Mouse (Mus musculus): ENCODE results near the gene Gm20715.
"Not testable (repeated sequence)": the region's sequence is repeated elsewhere in the genome, so short reads cannot be mapped to it uniquely, and the experiment has no call there.

Gene Gm20715

GRCm38 (mm10) chr7:6429381-6429780 lies 19.3 kb downstream of the Gm20715 start:
- no peak for DNase-seq (ENCODE audit: low spot score)

DNA sequence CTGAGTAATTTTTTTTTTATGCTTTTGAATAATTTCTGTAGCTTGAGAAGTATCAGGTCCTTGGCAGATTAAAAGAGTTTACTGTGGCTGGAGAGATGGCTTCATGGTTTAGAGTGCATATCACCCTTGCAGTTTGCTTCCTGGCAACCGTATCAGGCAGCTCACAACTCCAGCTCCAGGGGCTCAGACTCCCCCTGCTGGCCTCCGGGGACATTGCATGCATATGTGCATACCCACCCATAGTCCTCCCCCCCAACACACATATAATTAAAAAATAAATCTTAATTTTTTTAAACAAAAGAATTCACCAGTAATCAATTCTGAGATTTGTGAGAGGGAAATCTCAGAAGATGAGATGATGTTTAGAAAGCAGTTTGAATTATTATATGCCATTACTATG lies 20.3 kb downstream of the Gm20715 start:
- DNase-seq (ENCODE audit: low spot score), result peak; percentile 28

- no peak for DNase-seq (ENCODE audit: low spot score)
Measured at GRCm38 (mm10) chr7:6438388-6438787, 28.3 kb downstream of the Gm20715 start, which contains the start of gene Olfr1344. Gene Olfr1344, plus strand, starts transcription at chr7:6438688.

DNA sequence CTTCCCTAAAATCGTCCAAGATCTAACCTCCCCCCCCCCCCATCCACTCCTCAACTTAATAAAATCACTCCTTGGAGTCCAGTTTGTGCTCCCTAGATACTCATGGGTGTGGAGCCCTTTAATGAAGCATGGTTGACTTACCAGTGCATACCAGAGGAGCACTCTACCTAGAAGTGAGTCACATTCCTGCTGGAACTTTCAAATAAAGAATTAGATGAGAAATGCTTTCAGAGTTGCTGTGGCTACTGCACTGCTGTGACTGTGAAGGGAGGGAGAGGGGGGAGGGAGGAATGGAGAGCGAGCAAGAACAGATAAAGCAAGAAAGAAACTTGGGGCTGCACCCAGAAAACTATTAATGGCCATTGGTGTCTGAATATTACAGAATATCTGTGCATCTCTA lies 31.1 kb downstream of the Gm20715 start:
- no peak for DNase-seq (ENCODE audit: low spot score)

GRCm38 (mm10) chr7:6447771-6448170 lies 37.7 kb downstream of the Gm20715 start:
- DNase-seq (ENCODE audit: low spot score), result no peak

- DNase-seq (ENCODE audit: low spot score), result no peak
Measured at GRCm38 (mm10) chr7:6455868-6456267, 45.8 kb downstream of the Gm20715 start, which contains the start of gene Olfr1336. Gene Olfr1336, plus strand, starts transcription at chr7:6456168.

- DNase-seq (ENCODE audit: low spot score), result peak; percentile 55
Measured at GRCm38 (mm10) chr7:6456399-6456798, 46.3 kb downstream of the Gm20715 start.

DNA sequence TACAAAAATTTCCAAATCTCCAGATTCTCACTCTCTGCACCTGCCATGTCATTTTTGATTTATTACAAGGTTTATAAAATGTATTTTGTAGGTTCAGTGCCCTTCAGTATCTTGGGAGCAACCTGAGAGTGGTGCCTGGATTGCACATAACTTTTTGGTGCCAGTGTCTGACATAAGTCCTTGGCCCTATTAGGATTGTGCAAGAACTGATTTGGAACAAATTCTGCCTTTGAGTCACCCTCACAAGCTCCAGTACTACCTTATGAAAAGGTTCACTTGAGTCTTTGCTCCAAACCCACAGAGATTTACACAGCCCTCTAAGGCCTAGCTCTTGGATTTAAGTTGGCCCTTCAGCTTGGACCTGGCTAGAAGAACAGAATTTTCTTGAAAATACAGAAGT lies 56.9 kb downstream of the Gm20715 start, which contains the start of gene Olfr1346:
Gene Olfr1346 (plus strand): TSS at position 151 of the 400 bp plus-strand sequence.
- no peak for DNase-seq (ENCODE audit: low spot score)

DNA sequence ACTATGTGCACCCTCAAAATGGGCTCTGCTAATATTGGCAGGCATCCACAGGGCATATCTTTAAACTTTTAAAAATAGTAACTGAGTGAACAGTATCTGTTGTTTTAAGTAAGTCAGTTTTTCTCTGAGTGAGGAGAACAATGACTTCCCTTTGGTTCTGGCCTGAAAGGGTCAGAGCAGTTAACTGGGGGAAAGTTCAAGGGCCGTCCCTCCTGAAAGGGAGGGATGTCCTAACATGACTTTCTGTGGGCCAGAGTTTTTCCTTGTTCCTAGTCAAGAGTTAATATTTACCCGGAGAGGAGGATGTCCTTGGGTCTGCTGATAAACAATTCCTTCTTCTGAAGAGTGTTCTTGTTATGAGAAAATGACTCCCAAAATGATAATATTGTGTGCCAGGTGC lies 67.6 kb downstream of the Gm20715 start:
- DNase-seq (ENCODE audit: low spot score), result not testable (repeated sequence)

DNA sequence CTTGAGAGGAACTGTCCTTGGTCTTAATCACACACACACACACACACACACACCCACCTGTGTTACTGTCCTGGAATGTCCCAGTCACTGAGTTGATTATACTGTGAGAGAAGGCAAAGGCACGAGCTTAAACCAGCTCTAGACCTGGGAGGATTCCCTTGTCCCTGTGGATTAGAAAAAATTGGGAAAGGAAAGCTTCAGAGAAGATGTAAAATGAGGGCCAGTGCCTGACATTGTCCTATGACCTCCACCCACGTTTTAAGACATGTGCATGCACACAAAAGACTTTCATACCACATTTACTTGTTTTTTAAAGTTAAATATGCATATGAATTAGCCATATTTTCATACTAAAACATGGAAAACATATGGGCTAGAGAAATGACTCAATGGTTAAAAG lies 76.8 kb downstream of the Gm20715 start, which contains the start of gene Olfr5:
Gene Olfr5 (minus strand): TSS at position 101 of the 400 bp plus-strand sequence.
- DNase-seq (ENCODE audit: low spot score), result no peak

All from embryo, embryonic 10 days (tissue).